Mouse (Mus musculus) left cerebral cortex, adult 2 months (tissue): ENCODE results near the gene Sbsn. TPM values are rescaled to one million over a fixed set of nuclear protein-coding genes. Genes with fewer than 3 reads are reported as not detected.
A peak's percentile ranks its signal among the peaks of the same experiment; 100 is the strongest.

Experiments used
- DNase-seq, 2 experiments: peaks; one replicate each; pipeline ENCODE4 v3.0.0; 2021 to 2022; ENCODE audit warnings: low spot score in 2 of 2, mixed read lengths in 1 of 2; ENCODE audit errors: extremely low spot score in 1 of 2
- H3K27ac ChIP-seq: fragments of 200-600 bp; 2 replicates; pipeline ENCODE4 v1.8.1; 2022
- H3K4me3 ChIP-seq: fragments of 200-600 bp; 2 replicates; pipeline ENCODE4 v1.8.1; 2022
- CTCF ChIP-seq: fragments of 200-600 bp; IDR thresholded peaks from 2 replicates; pipeline ENCODE4 v1.8.1; 2022; ENCODE audit warnings: antibody characterized with exemption, mild to moderate bottlenecking, moderate library complexity
- intact Hi-C: fragments of 180-260 bp; cut with DNase I; formaldehyde crosslinking; loops from one replicate; pipeline ENCODE4 v1.15.1; 2025
- total RNA-seq, 2 experiments: library from RNA; stranded (reverse); gene quantifications; 2 replicates each; pipeline ENCODE4 v1.2.3; 2021

The Sbsn gene
- total RNA-seq, 2 experiments from 2014 or later = 7.8 to 8.7 TPM

GRCm38 (mm10) chr7:30763456-30763855 lies 12.2 kb downstream of the Sbsn start, which contains the start of gene Dmkn:
TSS of gene Dmkn (plus strand) at chr7:30763756.
- TF ChIP-seq CTCF = no peak
- no peak for DNase-seq
- intact Hi-C loops = no loop called here
- Histone ChIP-seq H3K4me3 (no peak within 1 kb of the TSS), H3K27ac (no peak within 1 kb of the TSS)

GRCm38 (mm10) chr7:30765173-30765572 lies 13.9 kb downstream of the Sbsn start:
- TF ChIP-seq CTCF = no peak
- DNase-seq = no peak
- no peak overlapping the region for H3K4me3 ChIP-seq
- H3K27ac ChIP-seq = no peak overlapping the region
- intact Hi-C loops = loop anchor here (5.0 kb wide), 1 partner anchor 83 kb away; no protein-coding TSS in a partner anchor

- Histone ChIP-seq H3K27ac (no peak overlapping the region), H3K4me3 (no peak overlapping the region)
- no peak for DNase-seq
- intact Hi-C loops = loop anchor here (5.0 kb wide), 1 partner anchor 84 kb away; no protein-coding TSS in a partner anchor
- no peak; the same call in none of the 2 replicates for TF ChIP-seq CTCF
These were observed 15.1 kb downstream of the Sbsn start for GRCm38 (mm10) chr7:30766408-30766807.

GRCm38 (mm10) chr7:30769236-30769635 lies 18.0 kb downstream of the Sbsn start:
- DNase-seq = no peak
- intact Hi-C loops = loop anchor here (5.0 kb wide), 1 partner anchor 87 kb away; no protein-coding TSS in a partner anchor
- no peak for TF ChIP-seq CTCF
- no peak overlapping the region for H3K27ac ChIP-seq
- H3K4me3 ChIP-seq = no peak overlapping the region

GRCm38 (mm10) chr7:30776104-30776503 lies 24.8 kb downstream of the Sbsn start:
- intact Hi-C loops = no loop called here

GRCm38 (mm10) chr7:30777081-30777579 lies 25.9 kb downstream of the Sbsn start:
- intact Hi-C loops = no loop called here
- no peak overlapping the region for H3K27ac ChIP-seq
- no peak for TF ChIP-seq CTCF
- H3K4me3 ChIP-seq = no peak overlapping the region
- no peak for DNase-seq

More at GRCm38 (mm10) chr7:30776104-30776503, 24.8 kb downstream of the Sbsn start:
- no peak overlapping the region for H3K27ac ChIP-seq
- H3K4me3 ChIP-seq = no peak overlapping the region
- DNase-seq = peak; percentile 15 to 24
- TF ChIP-seq CTCF = no peak

- no peak overlapping the region for H3K27ac ChIP-seq
- intact Hi-C loops = no loop called here
- TF ChIP-seq CTCF = no peak
- no peak overlapping the region for H3K4me3 ChIP-seq
- no peak for DNase-seq
These were observed 26.6 kb downstream of the Sbsn start for GRCm38 (mm10) chr7:30777911-30778310.

- intact Hi-C loops = no loop called here
- Histone ChIP-seq H3K4me3 (no peak overlapping the region), H3K27ac (no peak overlapping the region)
- no peak for DNase-seq
- TF ChIP-seq CTCF = peak; percentile 45
These were observed 30.5 kb downstream of the Sbsn start for GRCm38 (mm10) chr7:30781792-30782191.

- no peak for DNase-seq
- TF ChIP-seq CTCF = no peak
- intact Hi-C loops = no loop called here
- no peak overlapping the region for H3K4me3 ChIP-seq
- H3K27ac ChIP-seq = no peak overlapping the region
These were observed 31.4 kb downstream of the Sbsn start for GRCm38 (mm10) chr7:30782658-30783057.

GRCm38 (mm10) chr7:30785154-30785553 lies 33.9 kb downstream of the Sbsn start:
- no peak overlapping the region for H3K4me3 ChIP-seq
- DNase-seq = no peak
- intact Hi-C loops = no loop called here
- TF ChIP-seq CTCF = no peak
- no peak overlapping the region for H3K27ac ChIP-seq

- intact Hi-C loops = no loop called here
- H3K27ac ChIP-seq = no peak overlapping the region
- TF ChIP-seq CTCF = no peak
- no peak for DNase-seq
- no peak overlapping the region for H3K4me3 ChIP-seq
These were observed 34.7 kb downstream of the Sbsn start for GRCm38 (mm10) chr7:30785721-30786546.

- intact Hi-C loops = no loop called here
- no peak for TF ChIP-seq CTCF
- no peak within 1 kb of the TSS for H3K4me3 ChIP-seq
- no peak for DNase-seq
- no peak within 1 kb of the TSS for H3K27ac ChIP-seq
These were observed 36.2 kb downstream of the Sbsn start, which contains the start of gene Krtdap for GRCm38 (mm10) chr7:30787377-30788022. TSS of gene Krtdap (plus strand) at chr7:30787896.
